Mouse (Mus musculus): ENCODE measurements around the gene Zfp213.

DNA sequence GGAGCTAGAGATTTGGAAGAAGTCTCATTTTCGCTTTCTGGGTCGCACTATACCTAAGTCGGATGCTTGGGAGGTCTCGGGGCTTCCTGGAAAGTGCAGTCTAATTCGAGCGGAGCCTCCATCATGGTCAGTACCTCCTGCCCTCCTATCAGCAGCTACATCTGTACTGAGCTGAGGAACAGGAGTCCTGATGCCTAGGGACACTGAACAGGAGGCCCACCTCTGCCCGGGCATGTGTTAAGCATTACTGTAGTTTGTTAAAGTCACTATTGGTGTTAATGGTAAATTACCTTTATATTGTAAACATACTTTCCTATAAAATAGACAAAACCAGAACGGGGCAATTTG, 304 bp upstream of the Zfp213 start:
- TF ChIP-seq EP300 (IDR thresholded peaks at IDR 0.05; ENCODE audit: low read depth) (no peak), CTCF (IDR thresholded peaks at IDR 0.05; ENCODE audit: low read depth) (no peak)
